Mouse (Mus musculus) urinary bladder, adult 18-20 months (tissue): ENCODE measurements around the gene 1700057G04Rik.
"Not testable (repeated sequence)": the region's sequence is repeated elsewhere in the genome, so short reads cannot be mapped to it uniquely, and the experiment has no call there.

Source experiments
- DNase-seq, 2 experiments: peaks; one replicate each; pipeline ENCODE4 v3.0.0; 2022; ENCODE audit warnings: low spot score in 2 of 2, mixed read lengths in 2 of 2

1700057G04Rik gene

GRCm38 (mm10) chr9:92305075-92305474 lies 4.1 kb upstream of the 1700057G04Rik start:
- DNase-seq, result no peak

- DNase-seq, result no peak
Observed at GRCm38 (mm10) chr9:92305620-92306220, 3.5 kb upstream of the 1700057G04Rik start.

- no peak for DNase-seq
Observed at GRCm38 (mm10) chr9:92316791-92317190, 7.6 kb downstream of the 1700057G04Rik start.

- not testable (repeated sequence) for DNase-seq
Observed at GRCm38 (mm10) chr9:92325936-92326335, 16.8 kb downstream of the 1700057G04Rik start.

GRCm38 (mm10) chr9:92326813-92327212 lies 17.6 kb downstream of the 1700057G04Rik start:
- no peak for DNase-seq

- no peak for DNase-seq
Observed at GRCm38 (mm10) chr9:92331383-92331782, 22.2 kb downstream of the 1700057G04Rik start.

GRCm38 (mm10) chr9:92334845-92335244 lies 25.7 kb downstream of the 1700057G04Rik start:
- no peak for DNase-seq

GRCm38 (mm10) chr9:92335277-92335818 lies 26.2 kb downstream of the 1700057G04Rik start:
- no peak for DNase-seq

- DNase-seq, result no peak
Observed at GRCm38 (mm10) chr9:92337063-92337462, 27.9 kb downstream of the 1700057G04Rik start.

- DNase-seq, result no peak
Observed at GRCm38 (mm10) chr9:92337661-92338060, 28.5 kb downstream of the 1700057G04Rik start.

- DNase-seq, result no peak
Observed at GRCm38 (mm10) chr9:92338954-92339353, 29.8 kb downstream of the 1700057G04Rik start.

GRCm38 (mm10) chr9:92351924-92352323 lies 42.7 kb downstream of the 1700057G04Rik start:
- DNase-seq, result no peak

- no peak for DNase-seq
Observed at GRCm38 (mm10) chr9:92353306-92353705, 44.1 kb downstream of the 1700057G04Rik start.

GRCm38 (mm10) chr9:92360691-92361310 lies 51.6 kb downstream of the 1700057G04Rik start:
- no peak for DNase-seq

GRCm38 (mm10) chr9:92363478-92363877 lies 54.3 kb downstream of the 1700057G04Rik start:
- DNase-seq, result no peak

GRCm38 (mm10) chr9:92368920-92369319 lies 59.7 kb downstream of the 1700057G04Rik start:
- DNase-seq, result no peak

- no peak for DNase-seq
Observed at GRCm38 (mm10) chr9:92373896-92374295, 64.7 kb downstream of the 1700057G04Rik start.

GRCm38 (mm10) chr9:92374705-92375199 lies 65.6 kb downstream of the 1700057G04Rik start:
- no peak for DNase-seq

- no peak for DNase-seq
Observed at GRCm38 (mm10) chr9:92375378-92375777, 66.2 kb downstream of the 1700057G04Rik start.

GRCm38 (mm10) chr9:92377967-92378366 lies 68.8 kb downstream of the 1700057G04Rik start:
- DNase-seq, result no peak

- no peak for DNase-seq
Observed at GRCm38 (mm10) chr9:92379240-92379639, 70.1 kb downstream of the 1700057G04Rik start.

- DNase-seq, result no peak
Observed at GRCm38 (mm10) chr9:92383415-92383814, 74.2 kb downstream of the 1700057G04Rik start.

- no peak for DNase-seq
Observed at GRCm38 (mm10) chr9:92384401-92384800, 75.2 kb downstream of the 1700057G04Rik start.
